Mouse (Mus musculus) heart, embryonic 11.5 days (tissue): ENCODE results near the gene 5330417H12Rik. TPM values are rescaled to one million over a fixed set of nuclear protein-coding genes. Genes with fewer than 3 reads are reported as not detected.

ENCODE experiments used
- ATAC-seq: fragments of 200-750 bp; cut with Nextera tagmentation; replicated peaks from 2 replicates; pipeline ENCODE4 v1.8.0; 2017; ENCODE audit warnings: moderate library complexity; ENCODE audit not compliant: insufficient number of reproducible peaks, low FRiP score, low TSS enrichment
- H3K27ac ChIP-seq: fragments of 300-500 bp; sonication (generic); 2 replicates; pipeline ENCODE4 v1.5.1; 2014; ENCODE audit warnings: mild to moderate bottlenecking, low read depth, low read length
- H3K27me3 ChIP-seq: fragments of 300-500 bp; sonication (generic); 2 replicates; pipeline ENCODE4 v1.6.1; 2014; ENCODE audit warnings: mild to moderate bottlenecking, low read length, mixed read lengths; ENCODE audit not compliant: control insufficient read depth, insufficient read depth
- H3K36me3 ChIP-seq: fragments of 300-500 bp; sonication (generic); 2 replicates; pipeline ENCODE4 v1.6.1; 2014; ENCODE audit warnings: mild to moderate bottlenecking, low read length, moderate library complexity, mixed read lengths; ENCODE audit not compliant: control insufficient read depth, insufficient read depth
- H3K4me1 ChIP-seq: fragments of 300-500 bp; sonication (generic); 2 replicates; pipeline ENCODE4 v1.6.1; 2014; ENCODE audit warnings: low read length; ENCODE audit not compliant: control insufficient read depth, insufficient read depth
- H3K4me2 ChIP-seq: fragments of 300-500 bp; sonication (generic); 2 replicates; pipeline ENCODE4 v1.6.1; 2014; ENCODE audit warnings: mild to moderate bottlenecking, moderate library complexity
- H3K4me3 ChIP-seq: fragments of 300-500 bp; sonication (generic); 2 replicates; pipeline ENCODE4 v1.5.1; 2014; ENCODE audit warnings: low read depth, low read length
- H3K9ac ChIP-seq: fragments of 300-500 bp; sonication (generic); 2 replicates; pipeline ENCODE4 v1.6.1; 2014; ENCODE audit warnings: mild to moderate bottlenecking, low read depth, low read length, moderate library complexity
- H3K9me3 ChIP-seq: fragments of 300-500 bp; sonication (generic); replicated peaks from 2 replicates; pipeline ENCODE4 v1.6.1; 2016; ENCODE audit warnings: low read length; ENCODE audit not compliant: control insufficient read depth
- WGBS: fragments of 180-500 bp; shearing (Covaris S2); extraction: QIAGEN DNeasy Blood & Tissue Kit; methylation state at CpG from one replicate; pipeline ENCODE4 v1.1.7; 2014; ENCODE audit not compliant: insufficient replicate concordance; 5-methylcytosine and 5-hydroxymethylcytosine counted together
- polyA plus RNA-seq: library from polyadenylated mRNA; unstranded; fragments of >200 nt; fragmentation: Nextera tagmentation; extraction: Ambion mirVana; gene quantifications from 2 replicates; pipeline ENCODE4 v1.2.1, GENCODE M21; 2014

Gene 5330417H12Rik
- polyA plus RNA-seq: not detected in 2 replicates

- ATAC-seq: no peak
- 81% methylated on average over 2 of the region's 2 CpGs for WGBS
- no peak within 1 kb of the TSS for H3K4me3 ChIP-seq
- no peaks in the 10 kb centered on the region for H3K4me1 ChIP-seq
- H3K27me3 ChIP-seq: no peaks in the 10 kb centered on the region
- no peak within 1 kb of the TSS for H3K4me2 ChIP-seq
- no peak within 1 kb of the TSS for H3K27ac ChIP-seq
- H3K9me3 ChIP-seq: no peaks in the 10 kb centered on the region
- no peak within 1 kb of the TSS for H3K9ac ChIP-seq
- no peaks in the 10 kb centered on the region for H3K36me3 ChIP-seq
Measured at GRCm38 (mm10) chr7:107625061-107625460, at the start of gene 5330417H12Rik. Gene 5330417H12Rik (minus strand): TSS chr7:107625161.

DNA sequence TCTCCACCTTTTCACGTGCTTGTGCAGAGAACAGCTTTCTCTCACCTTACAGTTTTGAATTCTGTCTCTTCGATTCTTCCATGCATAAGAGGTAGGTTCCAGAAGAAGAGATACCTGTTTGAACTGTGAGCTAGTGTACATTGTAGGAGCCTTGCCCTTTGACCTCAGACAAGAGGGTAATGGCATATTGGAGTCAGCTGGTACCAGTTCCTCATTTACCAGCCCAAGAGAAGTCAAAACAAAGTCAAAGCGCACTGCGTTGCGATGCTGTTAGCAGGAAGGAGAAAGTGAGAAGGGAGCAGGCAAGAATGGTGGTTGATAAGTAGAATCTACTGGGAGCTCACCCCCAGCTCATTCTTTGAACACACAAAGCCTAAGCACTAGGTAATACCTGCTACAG lies 43.6 kb upstream of the 5330417H12Rik start:
- no peaks in the 10 kb centered on the region for H3K27me3 ChIP-seq
- H3K4me3 ChIP-seq: no peak overlapping the region
- 80% methylated on average over 5 of the region's 5 CpGs for WGBS
- H3K4me1 ChIP-seq: peaks cover 25% of the 10 kb centered on the region
- H3K4me2 ChIP-seq: no peak overlapping the region
- ATAC-seq: no peak
- H3K9ac ChIP-seq: no peak overlapping the region
- H3K36me3 ChIP-seq: peaks cover 3% of the 10 kb centered on the region; the same call in 1 of the 2 replicates
- H3K27ac ChIP-seq: no peak overlapping the region
- H3K9me3 ChIP-seq: no peaks in the 10 kb centered on the region

GRCm38 (mm10) chr7:107666262-107666902 lies 41.4 kb upstream of the 5330417H12Rik start:
- WGBS: 42% methylated on average over 13 of the region's 13 CpGs
- Histone ChIP-seq H3K4me2 (peak overlapping the region; percentile 61), H3K4me3 (peak overlapping the region; percentile 29), H3K36me3 (peaks cover 3% of the 10 kb centered on the region; the same call in 1 of the 2 replicates), H3K4me1 (peaks cover 32% of the 10 kb centered on the region), H3K9ac (peak overlapping the region; percentile 65), H3K27me3 (no peaks in the 10 kb centered on the region), H3K9me3 (no peaks in the 10 kb centered on the region), H3K27ac (peak overlapping the region; percentile 91)
- ATAC-seq: no peak

DNA sequence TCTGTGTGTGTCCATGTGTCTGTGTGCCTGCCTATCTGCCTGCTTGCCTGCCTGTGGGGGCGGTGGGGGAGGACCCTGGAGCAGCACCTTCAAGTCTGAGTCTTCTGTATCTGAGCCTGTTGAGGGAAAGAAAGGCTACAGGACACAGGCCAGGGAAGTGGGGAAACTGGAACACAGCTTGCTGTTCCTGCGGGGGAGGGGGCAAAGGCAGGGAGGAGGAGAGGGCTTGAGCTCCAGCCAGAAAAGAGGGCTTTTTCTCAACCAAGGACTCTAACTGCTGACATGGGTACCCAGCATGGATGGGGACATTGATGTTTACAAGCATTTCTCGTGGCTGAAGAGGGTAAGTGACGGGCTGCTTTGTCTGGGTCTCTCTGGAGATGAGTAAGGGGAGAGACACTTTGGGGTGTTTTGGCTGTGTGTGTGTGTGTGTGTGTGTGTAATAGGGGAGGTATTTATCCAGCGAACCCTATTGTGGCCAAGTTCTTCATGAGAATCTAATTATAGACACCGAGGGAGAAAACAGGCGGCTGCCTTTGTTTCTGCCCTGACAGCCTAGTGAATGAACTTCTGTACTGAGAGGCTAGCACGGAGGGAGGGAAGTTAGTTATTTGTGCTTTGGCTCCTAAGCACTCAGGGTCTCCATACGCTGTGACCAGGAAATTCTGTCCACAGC lies 40.8 kb upstream of the 5330417H12Rik start:
- H3K27me3 ChIP-seq: no peaks in the 10 kb centered on the region
- peak overlapping the region; percentile 61 for H3K4me2 ChIP-seq
- 15% methylated on average over 9 of the region's 9 CpGs for WGBS
- peak; percentile 16; the same call in 1 of the 2 replicates for ATAC-seq
- peak overlapping the region; percentile 29 for H3K4me3 ChIP-seq
- H3K9me3 ChIP-seq: no peaks in the 10 kb centered on the region
- H3K27ac ChIP-seq: peak overlapping the region; percentile 91
- peak overlapping the region; percentile 65 for H3K9ac ChIP-seq
- H3K4me1 ChIP-seq: peaks cover 32% of the 10 kb centered on the region
- H3K36me3 ChIP-seq: peaks cover 3% of the 10 kb centered on the region; the same call in 1 of the 2 replicates

GRCm38 (mm10) chr7:107665221-107665585 lies 40.2 kb upstream of the 5330417H12Rik start:
- H3K27ac ChIP-seq: peak overlapping the region; percentile 91
- peak overlapping the region; percentile 29; the same call in 1 of the 2 replicates for H3K4me3 ChIP-seq
- WGBS: 18% methylated on average over 4 of the region's 4 CpGs
- H3K9me3 ChIP-seq: no peaks in the 10 kb centered on the region
- peak overlapping the region; percentile 65 for H3K9ac ChIP-seq
- peaks cover 32% of the 10 kb centered on the region for H3K4me1 ChIP-seq
- peak; percentile 20; the same call in 1 of the 2 replicates for ATAC-seq
- H3K4me2 ChIP-seq: peak overlapping the region; percentile 61
- no peaks in the 10 kb centered on the region for H3K27me3 ChIP-seq
- H3K36me3 ChIP-seq: no peaks in the 10 kb centered on the region

DNA sequence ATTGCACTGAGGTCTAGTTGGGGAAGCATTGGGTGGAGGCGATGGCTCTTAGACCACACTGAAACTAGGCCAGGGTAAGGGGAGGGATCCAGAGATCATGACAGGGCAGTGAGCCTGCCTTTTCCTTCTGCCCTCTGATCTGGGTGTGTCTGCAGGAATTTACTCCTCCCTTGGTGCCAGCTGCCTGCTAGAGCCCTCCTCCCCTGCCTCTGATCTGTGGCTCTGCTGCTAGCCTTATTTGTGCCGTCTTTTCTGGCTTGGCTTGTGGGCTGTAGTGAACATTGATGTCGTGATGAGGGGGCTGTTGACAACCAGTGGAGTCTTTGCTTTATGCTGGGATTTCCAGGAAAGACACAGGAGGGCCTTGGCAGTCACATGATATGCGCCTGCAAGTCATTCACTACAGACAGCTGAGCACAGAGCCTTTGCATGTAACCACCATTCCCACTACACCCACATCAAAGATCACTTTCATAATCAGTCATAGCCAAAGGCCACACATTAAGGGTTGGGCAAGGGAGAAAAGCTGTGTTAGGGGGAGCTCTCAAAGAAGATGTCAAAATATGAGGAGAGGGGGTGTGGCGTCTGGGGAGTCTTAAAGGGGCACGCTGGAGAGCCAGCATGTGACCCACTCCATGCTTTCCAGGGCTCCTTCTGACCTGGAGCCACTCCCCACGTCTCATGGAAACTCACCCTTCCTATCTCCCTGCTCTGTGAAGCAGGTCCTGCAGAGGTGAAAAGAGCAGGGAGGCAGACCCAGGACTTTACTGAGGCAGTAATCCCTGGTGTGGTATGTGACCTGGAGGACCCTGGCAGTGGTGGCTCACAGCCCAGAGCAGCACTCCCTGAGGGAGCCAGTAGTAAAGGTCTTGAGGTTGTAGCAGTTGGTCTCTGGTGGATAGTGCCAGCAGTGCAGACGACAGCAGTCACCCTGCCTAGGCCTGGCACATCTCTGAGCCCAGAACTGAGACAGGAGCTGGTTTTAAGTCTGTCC lies 39.4 kb upstream of the 5330417H12Rik start:
- Histone ChIP-seq H3K9me3 (no peaks in the 10 kb centered on the region), H3K27me3 (no peaks in the 10 kb centered on the region), H3K4me1 (peaks cover 32% of the 10 kb centered on the region), H3K27ac (peak overlapping the region; percentile 91), H3K4me3 (no peak overlapping the region), H3K36me3 (no peaks in the 10 kb centered on the region), H3K4me2 (peak overlapping the region; percentile 61; the same call in 1 of the 2 replicates), H3K9ac (0 out of 2 replicates have a peak overlapping the region, but pooled peaks have one; percentile 7)
- 24% methylated on average over 8 of the region's 8 CpGs for WGBS
- peak; percentile 44; the same call in 1 of the 2 replicates for ATAC-seq

GRCm38 (mm10) chr7:107663621-107664020 lies 38.7 kb upstream of the 5330417H12Rik start:
- no peaks in the 10 kb centered on the region for H3K36me3 ChIP-seq
- H3K9me3 ChIP-seq: no peaks in the 10 kb centered on the region
- H3K4me3 ChIP-seq: no peak overlapping the region
- no peak for ATAC-seq
- H3K4me2 ChIP-seq: no peak overlapping the region
- H3K27me3 ChIP-seq: no peaks in the 10 kb centered on the region
- H3K4me1 ChIP-seq: peaks cover 32% of the 10 kb centered on the region
- H3K27ac ChIP-seq: no peak overlapping the region
- 59% methylated on average over 6 of the region's 6 CpGs for WGBS
- H3K9ac ChIP-seq: no peak overlapping the region

DNA sequence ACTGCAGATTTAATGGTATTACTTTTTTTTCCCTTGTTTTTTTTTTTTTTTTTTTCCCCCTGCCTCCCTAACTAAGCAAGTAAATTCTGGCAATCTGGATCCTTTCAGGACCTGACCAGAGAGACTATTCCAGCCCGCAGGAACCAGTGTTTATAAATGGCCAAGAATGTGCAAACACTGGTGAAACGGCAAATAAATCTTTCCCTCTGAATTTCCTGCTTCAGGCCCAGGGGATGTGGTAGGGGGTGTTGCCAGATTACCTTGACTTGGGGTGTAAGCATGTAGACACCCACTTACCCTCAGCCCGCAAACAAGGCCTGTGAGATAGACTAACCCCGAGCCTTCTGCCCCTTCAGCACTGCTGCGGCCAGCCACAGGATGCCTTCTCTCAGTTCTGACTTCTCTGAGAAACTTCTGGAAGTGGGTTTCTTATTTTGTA lies 36.9 kb upstream of the 5330417H12Rik start:
- Histone ChIP-seq H3K9me3 (no peaks in the 10 kb centered on the region), H3K9ac (no peak overlapping the region), H3K4me2 (no peak overlapping the region), H3K27me3 (no peaks in the 10 kb centered on the region), H3K4me1 (peaks cover 26% of the 10 kb centered on the region), H3K36me3 (no peaks in the 10 kb centered on the region), H3K4me3 (no peak overlapping the region), H3K27ac (no peak overlapping the region)
- WGBS: 68% methylated on average over 5 of the region's 5 CpGs
- ATAC-seq: no peak
